Mouse (Mus musculus) cerebellum, adult (tissue): ENCODE measurements at regions not wholly inside any gene's neighbourhood (a gene's known extent, or its start where the extent isn't known, plus 50 kb on each side); places are given as distances from the start of the nearest gene placed in this dataset.

Experiments used
- ATAC-seq: cut with Nextera tagmentation; 2 replicates; pipeline ENCODE4 v1.9.2; 2017; ENCODE audit warnings: mild to moderate bottlenecking, moderate library complexity, mixed read lengths; ENCODE audit not compliant: insufficient number of reproducible peaks, low FRiP score, low TSS enrichment

GRCm38 (mm10) chr1:108649588-108650378, 1060.0 kb downstream of the Serpinb8 start:
- peak; percentile 74 for ATAC-seq

- ATAC-seq = no peak
Measured at GRCm38 (mm10) chr1:108671026-108671425, 1081.2 kb downstream of the Serpinb8 start.
